10 mouse cellular contexts compared by ENCODE assay signal in genomic region chr7:126248641-126249141, GRCm38 (mm10). TPM values are rescaled to one million over a fixed set of nuclear protein-coding genes. Genes with fewer than 3 reads are reported as not detected.
DNase-seq lines count a peak whose midpoint lies in the region; ATAC-seq lines count a peak whose summit lies in the region.
"Had no signal": no experiment of that assay in that cellular context is flagged by ENCODE, and none has a peak within 500 bp of the region (broad histone marks: within the 10 kb centered on the region; RNA-seq: fewer than 3 reads in every experiment).

No protein-coding gene starts in this region.

- no peak for ATAC-seq in forebrain, embryonic 13.5 days
- ATAC-seq in intestine, embryonic 16.5 days = no peak
- ATAC-seq: activated CD4-positive, CD25-positive, alpha-beta regulatory T cell, adult 4 months had no signal

- no peak overlapping the region for H3K9ac ChIP-seq in forebrain, embryonic 13.5 days
- H3K9ac ChIP-seq in intestine, embryonic 16.5 days (ENCODE audit: low read depth, low read length) = peak overlapping the region; percentile 30; the same call in 1 of the 2 replicates

- H3K27ac ChIP-seq in forebrain, embryonic 13.5 days = no peak overlapping the region
- no peak overlapping the region for H3K27ac ChIP-seq in intestine, embryonic 16.5 days (ENCODE audit: low read length)

- H3K36me3 ChIP-seq in forebrain, embryonic 13.5 days (ENCODE audit: poor library complexity, severe bottlenecking) = no peaks in the 10 kb centered on the region
- no peaks in the 10 kb centered on the region for H3K36me3 ChIP-seq in intestine, embryonic 16.5 days (ENCODE audit: control insufficient read depth, insufficient read depth, low read length)

- H3K4me2 ChIP-seq in forebrain, embryonic 13.5 days = peak overlapping the region; percentile 28; the same call in 1 of the 2 replicates
- no peak overlapping the region for H3K4me2 ChIP-seq in intestine, embryonic 16.5 days (ENCODE audit: low read depth, low read length)

- H3K9me3 ChIP-seq in forebrain, embryonic 13.5 days (replicated peaks) = no peaks in the 10 kb centered on the region
- no peaks in the 10 kb centered on the region for H3K9me3 ChIP-seq in intestine, embryonic 16.5 days (ENCODE audit: control insufficient read depth, low read length)

- DNase-seq in heart, adult 11 months = peak; percentile 93
- DNase-seq in heart, adult 18-20 months = no peak
- peak; percentile 62 for DNase-seq in cerebellum, adult 9-10 months
- no peak for DNase-seq in adrenal gland, postnatal 36 days
- DNase-seq in gastrocnemius, postnatal 36 days = no peak
- no peak for DNase-seq in embryo, embryonic 11 days
- DNase-seq: lung, adult 2 months had no signal

- H3K27me3 ChIP-seq in forebrain, embryonic 13.5 days = peaks cover 12% of the 10 kb centered on the region
- no peaks in the 10 kb centered on the region for H3K27me3 ChIP-seq in intestine, embryonic 16.5 days (replicated peaks; ENCODE audit: control insufficient read depth, insufficient read depth, low read length)

- intact Hi-C loops in gastrocnemius, postnatal 36 days (cut with DNase I) = no loop called here

- H3K4me1 ChIP-seq in forebrain, embryonic 13.5 days = peaks cover 10% of the 10 kb centered on the region
- H3K4me1 ChIP-seq in intestine, embryonic 16.5 days (ENCODE audit: control insufficient read depth, insufficient read depth, low read length) = peaks cover 4% of the 10 kb centered on the region; the same call in 1 of the 2 replicates

- no peak overlapping the region for H3K4me3 ChIP-seq in forebrain, embryonic 13.5 days
- H3K4me3 ChIP-seq in intestine, embryonic 16.5 days (ENCODE audit: low read length) = no peak overlapping the region; the same call in 1 of the 2 replicates

- WGBS in forebrain, embryonic 13.5 days = 45% methylated on average over 17 of the region's 17 CpGs
- 46% methylated on average over 17 of the region's 17 CpGs for WGBS in intestine, embryonic 16.5 days

RNA-seq across cellular contexts. Expression of gene Sbk1, which starts 23.7 kb away (rescaled TPM):
- total RNA-seq in heart, adult 18-20 months (2021) = 10 to 100 TPM; 72.3 to 73.8 TPM
- 212 and 215 TPM in 2 replicates for polyA plus RNA-seq in forebrain, embryonic 13.5 days (2015; fragmentation: Nextera tagmentation; extraction: Ambion mirVana)
- 7.1 and 8.9 TPM in 2 replicates for polyA plus RNA-seq in intestine, embryonic 16.5 days (2015; fragmentation: Nextera tagmentation; extraction: Ambion mirVana)
- total RNA-seq in adrenal gland, postnatal 36 days (2021) = 10 to 100 TPM; 23.3 to 88.8 TPM
- total RNA-seq in gastrocnemius, postnatal 36 days (2021) = 10 to 100 TPM; 18.4 to 24.0 TPM

RNA-seq across cellular contexts. Expression of gene Xpo6, which starts 48.4 kb away (rescaled TPM):
- 10 to 100 TPM; 11.7 to 17.1 TPM for total RNA-seq in heart, adult 18-20 months (2021)
- polyA plus RNA-seq in forebrain, embryonic 13.5 days (2015; fragmentation: Nextera tagmentation; extraction: Ambion mirVana) = 47.7 and 54.6 TPM in 2 replicates
- 27.3 and 28.2 TPM in 2 replicates for polyA plus RNA-seq in intestine, embryonic 16.5 days (2015; fragmentation: Nextera tagmentation; extraction: Ambion mirVana)
- total RNA-seq in adrenal gland, postnatal 36 days (2021) = 10 to 100 TPM; 87.8 to 89.1 TPM
- total RNA-seq in gastrocnemius, postnatal 36 days (2021) = 10 to 100 TPM; 16.3 to 19.4 TPM

Comparison
In these comparisons a context has a peak if more than half of its experiments do, and no peak if none do; other contexts are left out.
1. DNase-seq: peak in heart, adult 11 months (single experiment) and cerebellum, adult 9-10 months (single experiment); none in heart, adult 18-20 months (0 of 2), adrenal gland, postnatal 36 days (0 of 2), gastrocnemius, postnatal 36 days (0 of 2) and embryo, embryonic 11 days (single experiment).
2. RNA of gene Xpo6, which starts 48.4 kb away (total RNA-seq): 87.8 to 89.1 TPM in adrenal gland, postnatal 36 days; 16.3 to 19.4 TPM in gastrocnemius, postnatal 36 days and 11.7 to 17.1 TPM in heart, adult 18-20 months; every median in the first group is over 4 times any median in the second.